Mouse (Mus musculus): ENCODE measurements around the gene Ftl1. TPM values are rescaled to one million over a fixed set of nuclear protein-coding genes. Genes with fewer than 3 reads are reported as not detected.

Ftl1 gene
- polyA plus RNA-seq, 1 experiment from 2014 or later, result 7,019 TPM

- H3K9ac ChIP-seq, result no peak overlapping the region; the same call in 1 of the 2 replicates
- H3K27me3 ChIP-seq, result peaks cover 100% of the 10 kb centered on the region
- 0 out of 2 replicates have a peak overlapping the region, but pooled peaks have one; percentile 17 for H3K4me3 ChIP-seq
- H3K4me1 ChIP-seq (replicated peaks), result peaks cover 21% of the 10 kb centered on the region
- ATAC-seq (ENCODE audit: low FRiP score), result no peak
- H3K9me3 ChIP-seq, result no peaks in the 10 kb centered on the region
- H3K36me3 ChIP-seq, result peaks cover 4% of the 10 kb centered on the region
- 10% methylated on average over 37 of the region's 37 CpGs for WGBS
- H3K27ac ChIP-seq, result no peak overlapping the region
- H3K4me2 ChIP-seq, result 0 out of 2 replicates have a peak overlapping the region, but pooled peaks have one; percentile 7
These were observed 44.0 kb downstream of the Ftl1 start for GRCm38 (mm10) chr7:45415636-45416035.

GRCm38 (mm10) chr7:45414740-45415224, 44.9 kb downstream of the Ftl1 start:
- peaks cover 21% of the 10 kb centered on the region for H3K4me1 ChIP-seq (replicated peaks)
- H3K4me2 ChIP-seq, result no peak overlapping the region
- H3K27me3 ChIP-seq, result peaks cover 100% of the 10 kb centered on the region
- H3K36me3 ChIP-seq, result no peaks in the 10 kb centered on the region
- 47% methylated on average over 12 of the region's 12 CpGs for WGBS
- no peak overlapping the region for H3K27ac ChIP-seq
- H3K9me3 ChIP-seq, result no peaks in the 10 kb centered on the region
- no peak overlapping the region for H3K9ac ChIP-seq
- no peak overlapping the region for H3K4me3 ChIP-seq
- ATAC-seq (ENCODE audit: low FRiP score), result no peak

GRCm38 (mm10) chr7:45413864-45414739, 45.6 kb downstream of the Ftl1 start:
- Histone ChIP-seq H3K27ac (no peak overlapping the region), H3K4me3 (peak overlapping the region; percentile 52), H3K27me3 (peaks cover 100% of the 10 kb centered on the region), H3K9ac (peak overlapping the region; percentile 76), H3K4me2 (peak overlapping the region; percentile 80), H3K36me3 (no peaks in the 10 kb centered on the region), H3K4me1 (replicated peaks) (peaks cover 21% of the 10 kb centered on the region), H3K9me3 (no peaks in the 10 kb centered on the region)
- no peak for ATAC-seq (ENCODE audit: low FRiP score)
- WGBS, result 2% methylated on average over 21 of the region's 27 CpGs

GRCm38 (mm10) chr7:45413113-45413863, 46.4 kb downstream of the Ftl1 start, which contains the start of gene Ntf5:
Gene Ntf5 (plus strand): TSS chr7:45413695.
- WGBS, result 3% methylated on average over 41 of the region's 45 CpGs
- Histone ChIP-seq H3K36me3 (no peaks in the 10 kb centered on the region), H3K4me1 (replicated peaks) (peaks cover 21% of the 10 kb centered on the region), H3K27me3 (peaks cover 100% of the 10 kb centered on the region), H3K9ac (peak within 1 kb of the TSS; percentile 76), H3K27ac (no peak within 1 kb of the TSS), H3K4me2 (peak within 1 kb of the TSS; percentile 80), H3K4me3 (peak within 1 kb of the TSS; percentile 52), H3K9me3 (no peaks in the 10 kb centered on the region)
- ATAC-seq (ENCODE audit: low FRiP score), result peak; percentile 35; the same call in 1 of the 2 replicates

GRCm38 (mm10) chr7:45412421-45412820, 47.3 kb downstream of the Ftl1 start:
- no peak overlapping the region for H3K4me3 ChIP-seq
- no peak overlapping the region for H3K9ac ChIP-seq
- no peaks in the 10 kb centered on the region for H3K9me3 ChIP-seq
- peaks cover 18% of the 10 kb centered on the region for H3K4me1 ChIP-seq (replicated peaks)
- H3K27ac ChIP-seq, result no peak overlapping the region
- H3K27me3 ChIP-seq, result peaks cover 100% of the 10 kb centered on the region
- ATAC-seq (ENCODE audit: low FRiP score), result no peak
- WGBS, result 88% methylated on average over 2 of the region's 2 CpGs
- H3K36me3 ChIP-seq, result no peaks in the 10 kb centered on the region
- no peak overlapping the region for H3K4me2 ChIP-seq

GRCm38 (mm10) chr7:45409497-45410163, 50.1 kb downstream of the Ftl1 start:
- Histone ChIP-seq H3K4me1 (replicated peaks) (peaks cover 26% of the 10 kb centered on the region), H3K9me3 (no peaks in the 10 kb centered on the region), H3K4me2 (no peak overlapping the region), H3K36me3 (no peaks in the 10 kb centered on the region), H3K27ac (no peak overlapping the region), H3K9ac (no peak overlapping the region), H3K27me3 (peaks cover 100% of the 10 kb centered on the region), H3K4me3 (no peak overlapping the region)
- 87% methylated on average over 8 of the region's 8 CpGs for WGBS
- no peak for ATAC-seq (ENCODE audit: low FRiP score)

- Histone ChIP-seq H3K36me3 (no peaks in the 10 kb centered on the region), H3K4me3 (no peak overlapping the region), H3K4me2 (no peak overlapping the region), H3K9me3 (no peaks in the 10 kb centered on the region), H3K27ac (no peak overlapping the region), H3K27me3 (peaks cover 93% of the 10 kb centered on the region), H3K9ac (no peak overlapping the region), H3K4me1 (replicated peaks) (peaks cover 23% of the 10 kb centered on the region)
- 89% methylated on average over 17 of the region's 17 CpGs for WGBS
- ATAC-seq (ENCODE audit: low FRiP score), result no peak
These were observed 50.7 kb downstream of the Ftl1 start for GRCm38 (mm10) chr7:45408949-45409348.

GRCm38 (mm10) chr7:45408351-45408750, 51.3 kb downstream of the Ftl1 start:
- Histone ChIP-seq H3K36me3 (no peaks in the 10 kb centered on the region), H3K4me1 (replicated peaks) (peaks cover 17% of the 10 kb centered on the region), H3K27me3 (peaks cover 87% of the 10 kb centered on the region), H3K27ac (no peak overlapping the region), H3K9me3 (no peaks in the 10 kb centered on the region), H3K9ac (no peak overlapping the region), H3K4me2 (no peak overlapping the region), H3K4me3 (no peak overlapping the region)
- no peak for ATAC-seq (ENCODE audit: low FRiP score)
- 76% methylated on average over 7 of the region's 7 CpGs for WGBS

Small RNAs within 50 kb of the gene (microRNA-seq; reads per million reads assigned to microRNA genes)
- gene Gm22133, result not detected

Other genes with a start within 250 kb of the Ftl1 start
- 5.6 and 5.7 TPM in 2 replicates for gene Dkkl1, start 247.7 kb downstream of the Ftl1 start, polyA plus RNA-seq (2015; fragmentation: Nextera tagmentation; extraction: Ambion mirVana)
- 78.6 and 79.2 TPM in 2 replicates for gene Tead2, start 244.1 kb downstream of the Ftl1 start, polyA plus RNA-seq (2015; fragmentation: Nextera tagmentation; extraction: Ambion mirVana)
- 0.96 and 1.7 TPM in 2 replicates for gene Cd37, start 220.8 kb downstream of the Ftl1 start, polyA plus RNA-seq (2015; fragmentation: Nextera tagmentation; extraction: Ambion mirVana)
- 0.18 and 0.38 TPM in 2 replicates for gene Slc6a16, start 218.8 kb downstream of the Ftl1 start, polyA plus RNA-seq (2015; fragmentation: Nextera tagmentation; extraction: Ambion mirVana)
- gene Slc6a21, start 182.4 kb downstream of the Ftl1 start, polyA plus RNA-seq (2015; fragmentation: Nextera tagmentation; extraction: Ambion mirVana), result not detected in 2 replicates
- gene Trpm4, start 126.1 kb downstream of the Ftl1 start, polyA plus RNA-seq (2015; fragmentation: Nextera tagmentation; extraction: Ambion mirVana), result 7.3 and 8.9 TPM in 2 replicates
- gene Hrc, start 124.6 kb downstream of the Ftl1 start, polyA plus RNA-seq (2015; fragmentation: Nextera tagmentation; extraction: Ambion mirVana), result 0.31 TPM in 2 replicates
- gene Ppfia3, start 92.9 kb downstream of the Ftl1 start, polyA plus RNA-seq (2015; fragmentation: Nextera tagmentation; extraction: Ambion mirVana), result 19.9 and 20.7 TPM in 2 replicates
- 12.5 and 13.4 TPM in 2 replicates for gene Lin7b, start 89.3 kb downstream of the Ftl1 start, polyA plus RNA-seq (2015; fragmentation: Nextera tagmentation; extraction: Ambion mirVana)
- 205 and 215 TPM in 2 replicates for gene Snrnp70, start 64.1 kb downstream of the Ftl1 start, polyA plus RNA-seq (2015; fragmentation: Nextera tagmentation; extraction: Ambion mirVana)
- not detected in 2 replicates for gene Kcna7, start 54.2 kb downstream of the Ftl1 start, polyA plus RNA-seq (2015; fragmentation: Nextera tagmentation; extraction: Ambion mirVana)
- gene Ntf5, start 46.2 kb downstream of the Ftl1 start, polyA plus RNA-seq (2015; fragmentation: Nextera tagmentation; extraction: Ambion mirVana), result 0.10 and 0.19 TPM in 2 replicates
- 1.2 and 2.5 TPM in 2 replicates for gene Lhb, start 39.1 kb downstream of the Ftl1 start, polyA plus RNA-seq (2015; fragmentation: Nextera tagmentation; extraction: Ambion mirVana)
- 21.9 and 23.2 TPM in 2 replicates for gene Gys1, start 25.0 kb downstream of the Ftl1 start, polyA plus RNA-seq (2015; fragmentation: Nextera tagmentation; extraction: Ambion mirVana)
- 99.9 and 110 TPM in 2 replicates for gene Ruvbl2, start 21.8 kb downstream of the Ftl1 start, polyA plus RNA-seq (2015; fragmentation: Nextera tagmentation; extraction: Ambion mirVana)
- 253 and 271 TPM in 2 replicates for gene Bax, start 7.0 kb upstream of the Ftl1 start, polyA plus RNA-seq (2015; fragmentation: Nextera tagmentation; extraction: Ambion mirVana)
- gene Tulp2, start 22.0 kb upstream of the Ftl1 start, polyA plus RNA-seq (2015; fragmentation: Nextera tagmentation; extraction: Ambion mirVana), result 0.13 and 0.22 TPM in 2 replicates
- gene Gm45808, start 26.9 kb upstream of the Ftl1 start, polyA plus RNA-seq (2015; fragmentation: Nextera tagmentation; extraction: Ambion mirVana), result not detected in 2 replicates
- gene Dhdh, start 28.9 kb upstream of the Ftl1 start, polyA plus RNA-seq (2015; fragmentation: Nextera tagmentation; extraction: Ambion mirVana), result 3.4 and 4.2 TPM in 2 replicates
- gene Nucb1, start 50.5 kb upstream of the Ftl1 start, polyA plus RNA-seq (2015; fragmentation: Nextera tagmentation; extraction: Ambion mirVana), result 120 and 121 TPM in 2 replicates
- 13.9 and 14.3 TPM in 2 replicates for gene Ppp1r15a, start 66.4 kb upstream of the Ftl1 start, polyA plus RNA-seq (2015; fragmentation: Nextera tagmentation; extraction: Ambion mirVana)
- gene Plekha4, start 66.4 kb upstream of the Ftl1 start, polyA plus RNA-seq (2015; fragmentation: Nextera tagmentation; extraction: Ambion mirVana), result 2.4 and 4.3 TPM in 2 replicates
- 0.25 and 0.45 TPM in 2 replicates for gene Hsd17b14, start 95.0 kb upstream of the Ftl1 start, polyA plus RNA-seq (2015; fragmentation: Nextera tagmentation; extraction: Ambion mirVana)
- 19.8 and 20.8 TPM in 2 replicates for gene Bcat2, start 110.3 kb upstream of the Ftl1 start, polyA plus RNA-seq (2015; fragmentation: Nextera tagmentation; extraction: Ambion mirVana)
- gene Fgf21, start 155.6 kb upstream of the Ftl1 start, polyA plus RNA-seq (2015; fragmentation: Nextera tagmentation; extraction: Ambion mirVana), result not detected in 2 replicates
- 0.06 TPM in 1 of 2 replicates, not detected in the other for gene Fut1, start 157.4 kb upstream of the Ftl1 start, polyA plus RNA-seq (2015; fragmentation: Nextera tagmentation; extraction: Ambion mirVana)
- 0.18 TPM in 1 of 2 replicates, not detected in the other for gene Izumo1, start 161.9 kb upstream of the Ftl1 start, polyA plus RNA-seq (2015; fragmentation: Nextera tagmentation; extraction: Ambion mirVana)
- 12.0 and 12.7 TPM in 2 replicates for gene Rasip1, start 167.6 kb upstream of the Ftl1 start, polyA plus RNA-seq (2015; fragmentation: Nextera tagmentation; extraction: Ambion mirVana)
- gene Mamstr, start 180.1 kb upstream of the Ftl1 start, polyA plus RNA-seq (2015; fragmentation: Nextera tagmentation; extraction: Ambion mirVana), result 3.4 and 4.0 TPM in 2 replicates
- gene Fut2, start 206.5 kb upstream of the Ftl1 start, polyA plus RNA-seq (2015; fragmentation: Nextera tagmentation; extraction: Ambion mirVana), result 0.09 and 0.38 TPM in 2 replicates
- 2.3 and 2.6 TPM in 2 replicates for gene Ntn5, start 224.1 kb upstream of the Ftl1 start, polyA plus RNA-seq (2015; fragmentation: Nextera tagmentation; extraction: Ambion mirVana)
- gene Sec1, start 234.5 kb upstream of the Ftl1 start, polyA plus RNA-seq (2015; fragmentation: Nextera tagmentation; extraction: Ambion mirVana), result 0.40 and 0.86 TPM in 2 replicates
- 38.5 and 41.6 TPM in 2 replicates for gene Car11, start 240.0 kb upstream of the Ftl1 start, polyA plus RNA-seq (2015; fragmentation: Nextera tagmentation; extraction: Ambion mirVana)
- 2.9 and 3.6 TPM in 2 replicates for gene Dbp, start 245.2 kb upstream of the Ftl1 start, polyA plus RNA-seq (2015; fragmentation: Nextera tagmentation; extraction: Ambion mirVana)

All from hindbrain, embryonic 13.5 days (tissue).